Mouse (Mus musculus) spleen, adult 2 months (tissue): Measurements from ENCODE around the gene Palb2. TPM values are rescaled to one million over a fixed set of nuclear protein-coding genes. Genes with fewer than 3 reads are reported as not detected.
A peak's percentile ranks its signal among the peaks of the same experiment; 100 is the strongest.

Source experiments
- DNase-seq, 2 experiments: peaks; one replicate each; pipeline versions ENCODE4 v3.0.0 to v3.0.0-alpha.2; 2012 to 2021; ENCODE audit warnings: low spot score in 2 of 2, low read depth in 1 of 2
- H3K27ac ChIP-seq: fragments of 200-500 bp; 2 replicates; pipeline ENCODE4 v1.5.1; 2012; ENCODE audit warnings: low read length, inconsistent platforms; ENCODE audit not compliant: insufficient read depth
- H3K27me3 ChIP-seq: fragments of 200-500 bp; 2 replicates; pipeline ENCODE4 v1.6.1; 2012; ENCODE audit warnings: mild to moderate bottlenecking, moderate library complexity, low read length, inconsistent platforms; ENCODE audit not compliant: control insufficient read depth, insufficient read depth
- H3K36me3 ChIP-seq: fragments of 200-500 bp; 2 replicates; pipeline ENCODE4 v1.6.1; 2012; ENCODE audit warnings: mild to moderate bottlenecking, low read length, inconsistent platforms; ENCODE audit not compliant: control insufficient read depth, insufficient read depth
- H3K4me1 ChIP-seq: fragments of 200-500 bp; 2 replicates; pipeline ENCODE4 v1.6.1; 2011; ENCODE audit warnings: inconsistent platforms; ENCODE audit not compliant: control insufficient read depth, insufficient read depth, insufficient read length
- H3K4me3 ChIP-seq: fragments of 200-500 bp; 2 replicates; pipeline ENCODE4 v1.5.1; 2011; ENCODE audit warnings: mild to moderate bottlenecking, inconsistent platforms; ENCODE audit not compliant: insufficient read depth, insufficient read length; ENCODE audit errors: extremely low read depth
- CTCF ChIP-seq: fragments of 200-500 bp; IDR thresholded peaks from 2 replicates; pipeline ENCODE4 v1.5.1; 2011; ENCODE audit warnings: mild to moderate bottlenecking, inconsistent platforms; ENCODE audit not compliant: insufficient read depth, insufficient read length, insufficient replicate concordance; ENCODE audit errors: extremely low read depth
- POLR2A ChIP-seq: fragments of 200-500 bp; IDR thresholded peaks from 2 replicates; pipeline ENCODE4 v1.6.1; 2011; ENCODE audit warnings: low read depth, low read length, inconsistent platforms
- WGBS: fragments of 180-500 bp; shearing (Covaris S2); methylation state at CpG from one replicate; pipeline ENCODE4 v1.1.7; 2018; 5-methylcytosine and 5-hydroxymethylcytosine counted together
- polyA plus RNA-seq: library from polyadenylated mRNA; depleted of rRNA; stranded (reverse); fragments of >200 nt; gene quantifications from 2 replicates; pipeline ENCODE4 v1.2.3, GENCODE M21; 2012

Gene Palb2
- polyA plus RNA-seq, 1 experiment: 2.5 TPM

GRCm38 (mm10) chr7:122160037-122160436, 27.3 kb upstream of the Palb2 start:
- H3K4me1 ChIP-seq: peaks cover 8% of the 10 kb centered on the region; the same call in 1 of the 2 replicates
- no peak for TF ChIP-seq CTCF
- H3K4me3 ChIP-seq: peak overlapping the region; percentile 88
- H3K27me3 ChIP-seq: no peaks in the 10 kb centered on the region
- DNase-seq: no peak
- WGBS: under 1% methylated on average over 12 of the region's 12 CpGs
- H3K36me3 ChIP-seq: no peaks in the 10 kb centered on the region
- H3K27ac ChIP-seq: no peak overlapping the region

GRCm38 (mm10) chr7:122158915-122159902, 26.4 kb upstream of the Palb2 start, which contains the start of gene Plk1:
Gene Plk1 (plus strand): TSS chr7:122159439.
- DNase-seq: peak; percentile 23 to 69
- no peak for TF ChIP-seq POLR2A
- TF ChIP-seq CTCF: no peak
- H3K4me1 ChIP-seq: peaks cover 8% of the 10 kb centered on the region; the same call in 1 of the 2 replicates
- no peaks in the 10 kb centered on the region for H3K27me3 ChIP-seq
- H3K4me3 ChIP-seq: peak within 1 kb of the TSS; percentile 88
- H3K27ac ChIP-seq: peak within 1 kb of the TSS; percentile 4; the same call in 1 of the 2 replicates
- H3K36me3 ChIP-seq: no peaks in the 10 kb centered on the region
- under 1% methylated on average over 63 of the region's 63 CpGs for WGBS

GRCm38 (mm10) chr7:122158488-122158887, 25.7 kb upstream of the Palb2 start:
- no peak for DNase-seq
- H3K36me3 ChIP-seq: no peaks in the 10 kb centered on the region
- peak overlapping the region; percentile 88 for H3K4me3 ChIP-seq
- 4% methylated on average over 13 of the region's 13 CpGs for WGBS
- H3K27ac ChIP-seq: 0 out of 2 replicates have a peak overlapping the region, but pooled peaks have one; percentile 4
- H3K4me1 ChIP-seq: peaks cover 8% of the 10 kb centered on the region; the same call in 1 of the 2 replicates
- TF ChIP-seq CTCF: no peak
- no peak for TF ChIP-seq POLR2A
- H3K27me3 ChIP-seq: no peaks in the 10 kb centered on the region

- DNase-seq: no peak
- no peak overlapping the region for H3K4me3 ChIP-seq
- H3K4me1 ChIP-seq: no peaks in the 10 kb centered on the region
- 87% methylated on average over 4 of the region's 4 CpGs for WGBS
- TF ChIP-seq POLR2A: no peak
- no peak for TF ChIP-seq CTCF
- H3K36me3 ChIP-seq: peaks cover 13% of the 10 kb centered on the region
- H3K27ac ChIP-seq: no peak overlapping the region
- H3K27me3 ChIP-seq: no peaks in the 10 kb centered on the region
Measured at GRCm38 (mm10) chr7:122152473-122152872, 19.7 kb upstream of the Palb2 start.

- TF ChIP-seq CTCF (no peak), POLR2A (no peak)
- no peaks in the 10 kb centered on the region for H3K4me1 ChIP-seq
Measured at GRCm38 (mm10) chr7:122140991-122141390, 8.2 kb upstream of the Palb2 start.

GRCm38 (mm10) chr7:122138190-122138589, 5.4 kb upstream of the Palb2 start:
- TF ChIP-seq POLR2A (no peak), CTCF (no peak)
- no peaks in the 10 kb centered on the region for H3K27me3 ChIP-seq
- 75% methylated on average over 5 of the region's 5 CpGs for WGBS
- no peak for DNase-seq
- H3K27ac ChIP-seq: no peak overlapping the region
- no peak overlapping the region for H3K4me3 ChIP-seq
- peaks cover 2% of the 10 kb centered on the region; the same call in 1 of the 2 replicates for H3K4me1 ChIP-seq
- H3K36me3 ChIP-seq: peaks cover 45% of the 10 kb centered on the region

More at GRCm38 (mm10) chr7:122140991-122141390, 8.2 kb upstream of the Palb2 start:
- no peak overlapping the region for H3K4me3 ChIP-seq
- DNase-seq: no peak
- peaks cover 52% of the 10 kb centered on the region for H3K36me3 ChIP-seq
- no peak overlapping the region for H3K27ac ChIP-seq
- H3K27me3 ChIP-seq: no peaks in the 10 kb centered on the region
